Comparison of ENCODE assay signal across 26 mouse cellular contexts in the genomic region with DNA sequence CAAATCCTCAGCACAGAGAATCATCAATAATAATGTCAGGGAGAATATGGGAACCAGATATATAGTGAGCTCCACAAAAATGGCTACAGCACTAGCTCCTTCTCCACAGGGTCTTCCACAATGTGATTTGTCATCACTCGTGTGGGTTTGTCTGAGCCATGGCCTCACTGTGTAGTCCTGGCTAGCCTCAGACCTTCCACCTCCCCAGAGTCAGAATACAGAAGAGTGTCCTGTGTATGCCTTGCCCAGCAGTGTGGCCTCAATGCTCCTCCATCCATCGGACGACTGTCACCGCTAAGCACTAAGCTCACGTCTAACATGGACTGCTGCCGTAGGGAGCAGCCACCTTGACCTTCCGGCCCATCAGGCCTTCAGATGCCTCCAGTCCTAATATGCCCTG.
"Had no signal": no experiment of that assay in that cellular context is flagged by ENCODE, and none has a peak within 500 bp of the region (broad histone marks: within the 10 kb centered on the region; RNA-seq: fewer than 3 reads in every experiment).

No protein-coding gene starts in this region.

- ATAC-seq: forebrain, embryonic 13.5 days; forebrain, embryonic 14.5 days; forebrain, embryonic 15.5 days; forebrain, embryonic 16.5 days; forebrain, postnatal 0 days had no signal

- H3K9ac ChIP-seq: embryonic facial prominence, embryonic 12.5 days; embryonic facial prominence, embryonic 15.5 days; forebrain, embryonic 12.5 days; forebrain, embryonic 13.5 days; forebrain, embryonic 15.5 days; forebrain, postnatal 0 days had no signal

- H3K27me3 ChIP-seq: embryonic facial prominence, embryonic 12.5 days; embryonic facial prominence, embryonic 15.5 days; forebrain, embryonic 12.5 days; forebrain, embryonic 13.5 days; forebrain, embryonic 15.5 days had no signal

- H3K4me2 ChIP-seq: embryonic facial prominence, embryonic 12.5 days; embryonic facial prominence, embryonic 15.5 days; forebrain, embryonic 12.5 days; forebrain, embryonic 13.5 days; forebrain, embryonic 15.5 days had no signal

- H3K27ac ChIP-seq: embryonic facial prominence, embryonic 12.5 days; embryonic facial prominence, embryonic 15.5 days; forebrain, embryonic 10.5 days; forebrain, embryonic 12.5 days; forebrain, embryonic 13.5 days; forebrain, embryonic 15.5 days; gastrocnemius, adult 2 months; heart, adult 2 months had no signal

- H3K4me3 ChIP-seq: embryonic facial prominence, embryonic 12.5 days; embryonic facial prominence, embryonic 15.5 days; erythroblast, embryonic 14.5 days; forebrain, embryonic 10.5 days; forebrain, embryonic 12.5 days; forebrain, embryonic 13.5 days; forebrain, embryonic 15.5 days; gastrocnemius, adult 2 months; heart, adult 2 months had no signal

- H3K4me1 ChIP-seq: embryonic facial prominence, embryonic 12.5 days; embryonic facial prominence, embryonic 15.5 days had no signal

- H3K9me3 ChIP-seq: embryonic facial prominence, embryonic 12.5 days; embryonic facial prominence, embryonic 15.5 days; forebrain, embryonic 10.5 days; forebrain, embryonic 12.5 days; forebrain, embryonic 13.5 days; forebrain, embryonic 15.5 days had no signal

- DNase-seq: cerebellum, adult 2 months; cerebellum, adult 8-10 months; cerebellum, adult 9-10 months; cerebellum, adult 9-11 months; cerebellum, postnatal 10 days; cerebellum, postnatal 14 days; cerebellum, postnatal 25 days; cerebellum, postnatal 36 days; embryo, embryonic 11 days; forebrain, postnatal 0 days; gastrocnemius, adult 2 months; gastrocnemius, postnatal 10 days; gastrocnemius, postnatal 14 days; gastrocnemius, postnatal 25 days; gastrocnemius, postnatal 36 days; heart, adult 18-20 months; heart, adult 2 months had no signal

- H3K36me3 ChIP-seq: embryonic facial prominence, embryonic 12.5 days; embryonic facial prominence, embryonic 15.5 days; forebrain, embryonic 10.5 days; forebrain, embryonic 12.5 days; forebrain, embryonic 15.5 days had no signal
